Mouse (Mus musculus) brain, embryonic 14.5 days (tissue): ENCODE measurements around the gene Ankrd49. TPM values are rescaled to one million over a fixed set of nuclear protein-coding genes. Genes with fewer than 3 reads are reported as not detected.
A peak's percentile ranks its signal among the peaks of the same experiment; 100 is the strongest.

ENCODE experiments used
- DNase-seq: peaks from one replicate; pipeline ENCODE4 v3.0.0-alpha.2; 2011; ENCODE audit warnings: low read depth
- CTCF ChIP-seq: fragments of 200-500 bp; IDR thresholded peaks from 2 replicates; pipeline ENCODE4 v1.5.1; 2012; ENCODE audit warnings: inconsistent platforms, mild to moderate bottlenecking, moderate library complexity, borderline replicate concordance; ENCODE audit not compliant: insufficient read depth, insufficient read length; ENCODE audit errors: extremely low read depth
- POLR2A ChIP-seq: fragments of 200-500 bp; IDR thresholded peaks from 2 replicates; pipeline ENCODE4 v1.6.1; 2012; ENCODE audit warnings: mild to moderate bottlenecking, inconsistent platforms, borderline replicate concordance; ENCODE audit not compliant: poor library complexity, insufficient read depth, insufficient read length, severe bottlenecking; ENCODE audit errors: extremely low read depth
- polyA plus RNA-seq: library from polyadenylated mRNA; depleted of rRNA; stranded (reverse); fragments of >200 nt; gene quantifications from 2 replicates; pipeline ENCODE4 v1.2.3, GENCODE M21; 2012; rRNA removed

The Ankrd49 gene
- polyA plus RNA-seq, 1 experiment, result 18.1 TPM

- no peak for DNase-seq
- TF ChIP-seq POLR2A (no peak), CTCF (no peak)
Observed at GRCm38 (mm10) chr9:14740151-14740924, 44.3 kb downstream of the Ankrd49 start, which contains the start of gene Piwil4. Gene Piwil4 (minus strand): TSS chr9:14740733.

DNA sequence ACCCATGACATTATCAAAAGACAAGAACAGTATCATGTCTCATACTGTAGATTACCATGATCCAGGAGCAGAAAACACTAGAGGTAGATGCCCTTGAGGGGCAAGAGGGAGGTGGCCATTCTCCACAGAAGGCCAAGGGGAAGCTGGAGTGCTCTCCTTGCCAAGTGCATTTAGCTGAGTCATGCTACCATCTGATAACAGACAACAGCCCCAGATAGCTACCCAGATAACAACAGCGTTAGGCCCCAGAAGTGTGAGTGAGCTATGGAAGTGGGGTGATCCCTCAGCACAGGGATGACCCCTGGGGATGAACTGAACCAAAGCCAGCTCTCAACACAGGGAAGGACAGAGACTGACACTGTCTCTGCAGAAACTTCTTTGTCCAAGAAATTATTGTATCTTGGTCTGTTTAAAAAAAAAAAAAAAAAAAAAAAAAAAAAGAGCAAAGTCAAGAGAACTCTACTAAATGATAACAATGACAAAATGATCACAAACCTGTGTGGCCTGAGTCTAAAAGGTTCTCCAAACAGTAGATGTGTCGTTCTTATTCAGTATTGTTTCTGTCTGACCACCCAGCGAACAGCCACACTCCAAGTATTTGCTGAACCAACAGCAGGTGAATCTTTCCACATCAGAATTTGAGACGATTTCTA lies 45.0 kb downstream of the Ankrd49 start:
- DNase-seq, result no peak
- no peak for TF ChIP-seq POLR2A
- no peak for TF ChIP-seq CTCF

GRCm38 (mm10) chr9:14730941-14731541 lies 53.6 kb downstream of the Ankrd49 start:
- TF ChIP-seq POLR2A, result no peak
- no peak for TF ChIP-seq CTCF
- peak; percentile 42 for DNase-seq

Other genes starting within 250 kb of the Ankrd49 start
- 17.5 and 23.6 TPM in 2 replicates for gene Amotl1, start 139.8 kb downstream of the Ankrd49 start, polyA plus RNA-seq
- gene Piwil4, start 44.1 kb downstream of the Ankrd49 start, polyA plus RNA-seq, result 0.29 and 0.30 TPM in 2 replicates
- gene Fut4, start 32.5 kb downstream of the Ankrd49 start, polyA plus RNA-seq, result 0.57 and 1.0 TPM in 2 replicates
- 0.61 and 1.3 TPM in 2 replicates for gene 1700012B09Rik, start 13.8 kb downstream of the Ankrd49 start, polyA plus RNA-seq
- 9.4 and 10.8 TPM in 2 replicates for gene Mre11a, start 202 bp downstream of the Ankrd49 start, polyA plus RNA-seq
- 1.6 and 2.2 TPM in 2 replicates for gene Gpr83, start 75.4 kb upstream of the Ankrd49 start, polyA plus RNA-seq
- gene Izumo1r, start 119.1 kb upstream of the Ankrd49 start, polyA plus RNA-seq, result not detected in 2 replicates